Mouse (Mus musculus) lung, embryonic 16.5 days (tissue): ENCODE measurements at regions not wholly inside any gene's neighbourhood (a gene's known extent, or its start where the extent isn't known, plus 50 kb on each side); places are given as distances from the start of the nearest gene placed in this dataset.

Source experiments
- ATAC-seq: fragments of 200-750 bp; cut with Nextera tagmentation; 2 replicates; pipeline ENCODE4 v1.8.0; 2017; ENCODE audit warnings: low read depth, mild to moderate bottlenecking, moderate library complexity
- H3K27ac ChIP-seq: fragments of 300-500 bp; sonication (generic); 2 replicates; pipeline ENCODE4 v1.5.1; 2014; ENCODE audit warnings: mild to moderate bottlenecking, control low read depth, low read length
- H3K27me3 ChIP-seq: fragments of 300-500 bp; sonication (generic); 2 replicates; pipeline ENCODE4 v1.6.1; 2014; ENCODE audit warnings: low read depth, low read length, mixed read lengths; ENCODE audit not compliant: control insufficient read depth, insufficient read depth
- H3K36me3 ChIP-seq: fragments of 300-500 bp; sonication (generic); 2 replicates; pipeline ENCODE4 v1.6.1; 2014; ENCODE audit warnings: low read length; ENCODE audit not compliant: control insufficient read depth, insufficient read depth
- H3K4me1 ChIP-seq: fragments of 300-500 bp; sonication (generic); replicated peaks from 2 replicates; pipeline ENCODE4 v1.6.1; 2014; ENCODE audit warnings: low read length, mixed read lengths; ENCODE audit not compliant: control insufficient read depth, insufficient read depth
- H3K4me2 ChIP-seq: fragments of 300-500 bp; sonication (generic); 2 replicates; pipeline ENCODE4 v1.6.1; 2014; ENCODE audit warnings: low read depth, low read length, control low read depth
- H3K4me3 ChIP-seq: fragments of 300-500 bp; sonication (generic); 2 replicates; pipeline ENCODE4 v1.5.1; 2014; ENCODE audit warnings: mild to moderate bottlenecking, low read length, control low read depth
- H3K9ac ChIP-seq: fragments of 300-500 bp; sonication (generic); 2 replicates; pipeline ENCODE4 v1.6.1; 2014; ENCODE audit warnings: low read length, control low read depth
- H3K9me3 ChIP-seq: fragments of 300-500 bp; sonication (generic); 2 replicates; pipeline ENCODE4 v1.6.1; 2016; ENCODE audit warnings: low read length; ENCODE audit not compliant: control insufficient read depth
- WGBS: fragments of 180-500 bp; shearing (Covaris S2); extraction: QIAGEN DNeasy Blood & Tissue Kit; methylation state at CpG from one replicate; pipeline ENCODE4 v1.1.7; 2014; 5-methylcytosine and 5-hydroxymethylcytosine counted together

- Histone ChIP-seq H3K9ac (no peak overlapping the region), H3K27me3 (no peaks in the 10 kb centered on the region), H3K36me3 (no peaks in the 10 kb centered on the region), H3K9me3 (no peaks in the 10 kb centered on the region), H3K4me3 (no peak overlapping the region), H3K4me1 (no peaks in the 10 kb centered on the region), H3K27ac (no peak overlapping the region), H3K4me2 (no peak overlapping the region)
- ATAC-seq = peak; percentile 54
- WGBS = 25% methylated on average over 7 of the region's 7 CpGs
Measured at GRCm38 (mm10) chr14:80269179-80269951, 285.5 kb downstream of the Olfm4 start.

GRCm38 (mm10) chr14:80270063-80270462 is 286.2 kb downstream of the Olfm4 start:
- Histone ChIP-seq H3K27me3 (no peaks in the 10 kb centered on the region), H3K4me2 (no peak overlapping the region), H3K27ac (no peak overlapping the region), H3K4me3 (no peak overlapping the region), H3K9me3 (no peaks in the 10 kb centered on the region), H3K9ac (no peak overlapping the region), H3K4me1 (no peaks in the 10 kb centered on the region), H3K36me3 (no peaks in the 10 kb centered on the region)
- 67% methylated on average over 13 of the region's 13 CpGs for WGBS
- ATAC-seq = no peak

DNA sequence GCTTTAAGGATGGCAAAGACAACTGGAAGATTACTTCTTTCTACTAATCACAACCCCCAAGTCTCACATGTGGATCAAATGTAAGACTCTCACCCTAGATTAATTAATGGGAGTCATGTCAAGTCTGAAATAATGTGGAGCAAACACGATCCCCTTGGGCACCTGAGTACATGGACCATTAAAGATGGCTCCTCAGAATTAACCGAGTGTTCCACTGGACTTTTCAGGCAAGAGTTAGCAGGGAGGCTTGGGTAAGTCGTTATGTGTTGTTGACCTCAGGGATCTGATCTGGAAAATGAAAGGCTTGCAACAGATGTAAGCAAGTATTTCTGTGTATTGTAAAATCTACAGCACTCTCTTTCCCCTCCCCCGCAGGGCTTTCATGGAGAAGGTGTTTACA is 296.3 kb downstream of the Olfm4 start:
- H3K9me3 ChIP-seq = no peaks in the 10 kb centered on the region
- H3K27ac ChIP-seq = no peak overlapping the region
- WGBS = 56% methylated on average over 4 of the region's 4 CpGs
- ATAC-seq = no peak
- H3K4me3 ChIP-seq = no peak overlapping the region
- no peak overlapping the region for H3K4me2 ChIP-seq
- no peaks in the 10 kb centered on the region for H3K27me3 ChIP-seq
- H3K36me3 ChIP-seq = no peaks in the 10 kb centered on the region
- H3K4me1 ChIP-seq = no peaks in the 10 kb centered on the region
- H3K9ac ChIP-seq = no peak overlapping the region

DNA sequence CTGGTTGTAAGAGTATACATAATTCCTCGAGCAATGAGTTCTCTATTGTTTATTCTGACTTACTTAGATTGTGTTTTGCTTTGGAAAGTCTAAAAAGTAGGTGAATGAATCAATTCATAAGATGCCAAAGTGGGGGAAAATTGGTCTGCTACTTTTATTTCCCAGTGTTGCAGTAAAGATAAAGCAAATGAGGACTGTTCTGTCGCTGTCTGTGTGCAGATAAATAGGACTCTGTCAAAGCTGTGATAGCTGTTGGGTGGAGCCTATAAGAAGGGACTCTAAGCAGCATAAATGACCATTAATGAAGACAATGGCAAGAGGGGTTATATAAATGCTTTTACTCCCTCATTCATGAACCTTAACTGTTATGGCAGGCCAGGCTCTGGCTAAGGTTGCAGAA is 299.8 kb downstream of the Olfm4 start:
- H3K27me3 ChIP-seq = no peaks in the 10 kb centered on the region

GRCm38 (mm10) chr14:80291360-80291759 is 307.5 kb downstream of the Olfm4 start:
- Histone ChIP-seq H3K27ac (no peak overlapping the region), H3K4me3 (no peak overlapping the region), H3K27me3 (no peaks in the 10 kb centered on the region), H3K4me2 (no peak overlapping the region), H3K36me3 (no peaks in the 10 kb centered on the region), H3K4me1 (no peaks in the 10 kb centered on the region), H3K9ac (no peak overlapping the region), H3K9me3 (no peaks in the 10 kb centered on the region)
- ATAC-seq = no peak
- 73% methylated on average over 4 of the region's 4 CpGs for WGBS

More for the DNA sequence above, 299.8 kb downstream of the Olfm4 start:
- Histone ChIP-seq H3K36me3 (no peaks in the 10 kb centered on the region), H3K4me3 (no peak overlapping the region), H3K4me2 (no peak overlapping the region), H3K27ac (no peak overlapping the region), H3K9ac (no peak overlapping the region), H3K9me3 (no peaks in the 10 kb centered on the region), H3K4me1 (no peaks in the 10 kb centered on the region)
- no peak for ATAC-seq
- 47% methylated on average over 2 of the region's 2 CpGs for WGBS

- no peaks in the 10 kb centered on the region for H3K4me1 ChIP-seq
- H3K4me3 ChIP-seq = no peak overlapping the region
- 83% methylated on average over 4 of the region's 4 CpGs for WGBS
- H3K9me3 ChIP-seq = no peaks in the 10 kb centered on the region
- ATAC-seq = no peak
- H3K27ac ChIP-seq = no peak overlapping the region
- H3K36me3 ChIP-seq = no peaks in the 10 kb centered on the region
- no peaks in the 10 kb centered on the region for H3K27me3 ChIP-seq
- no peak overlapping the region for H3K4me2 ChIP-seq
- no peak overlapping the region for H3K9ac ChIP-seq
Measured at GRCm38 (mm10) chr14:80293378-80293777, 309.5 kb downstream of the Olfm4 start.

DNA sequence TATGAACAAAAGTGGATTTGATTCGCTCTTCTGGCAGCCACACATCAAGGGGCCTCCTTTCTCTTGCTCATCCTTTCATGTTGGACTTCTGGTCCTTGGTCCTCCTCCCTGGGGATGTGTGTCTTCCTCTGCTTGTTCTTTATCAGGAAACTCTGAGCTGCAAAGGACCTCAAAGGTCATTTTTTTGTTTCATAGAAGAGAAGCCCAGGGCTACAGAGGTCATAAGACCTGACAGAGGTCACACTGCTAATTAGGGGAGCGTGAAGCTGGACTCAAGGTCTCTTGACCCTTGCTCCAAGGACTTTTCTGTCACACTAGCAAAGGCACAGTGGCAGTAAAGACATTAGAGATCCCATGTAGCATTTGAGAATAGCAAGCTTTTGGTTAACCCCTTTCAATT is 345.8 kb downstream of the Olfm4 start:
- Histone ChIP-seq H3K27me3 (no peaks in the 10 kb centered on the region), H3K4me2 (no peak overlapping the region), H3K27ac (no peak overlapping the region), H3K9ac (no peak overlapping the region), H3K4me3 (no peak overlapping the region), H3K4me1 (no peaks in the 10 kb centered on the region), H3K9me3 (no peaks in the 10 kb centered on the region), H3K36me3 (no peaks in the 10 kb centered on the region)
- no peak for ATAC-seq
- WGBS = 58% methylated on average over 2 of the region's 2 CpGs

- no peak for ATAC-seq
- H3K27me3 ChIP-seq = no peaks in the 10 kb centered on the region
Measured at GRCm38 (mm10) chr14:80362024-80362622, 378.2 kb downstream of the Olfm4 start.

DNA sequence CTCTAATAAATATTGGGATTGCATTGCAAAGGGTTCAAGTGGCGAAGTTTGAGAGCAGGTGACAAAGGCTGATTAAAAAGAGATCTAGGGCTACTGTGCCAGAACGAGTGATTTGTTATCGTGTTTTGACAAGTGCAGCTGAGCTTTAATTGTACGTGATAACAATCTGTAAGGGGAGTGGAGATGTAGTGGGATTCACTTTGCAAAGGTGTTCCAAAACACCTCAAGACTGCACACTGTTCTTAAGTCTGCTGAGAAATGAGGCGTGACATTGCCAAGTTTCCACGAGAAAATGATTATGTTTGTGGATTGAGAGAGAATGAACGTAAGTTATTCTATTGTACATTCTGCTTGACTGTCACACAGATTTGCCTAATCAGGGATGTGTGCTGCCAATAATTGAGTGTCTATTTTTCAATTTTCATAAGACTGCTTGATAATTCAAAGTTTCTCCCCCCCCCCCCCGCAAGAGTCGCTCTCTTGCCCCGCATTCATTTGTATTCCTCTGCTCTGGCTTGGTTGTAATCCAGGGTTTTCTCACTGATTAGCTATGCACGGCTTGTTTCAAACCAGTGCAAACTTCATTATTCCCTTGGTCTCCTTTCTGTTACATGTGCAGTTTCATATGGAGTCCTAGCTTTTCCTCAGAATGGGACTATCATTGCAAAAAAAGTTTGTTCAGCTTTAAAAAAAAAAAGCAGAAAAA is 385.7 kb downstream of the Olfm4 start:
- no peaks in the 10 kb centered on the region for H3K27me3 ChIP-seq
- no peaks in the 10 kb centered on the region for H3K36me3 ChIP-seq
- ATAC-seq = no peak
- whole genome bisulfite sequencing = 61% methylated on average over 10 of the region's 11 CpGs
- no peak overlapping the region for H3K4me3 ChIP-seq
- no peak overlapping the region for H3K9ac ChIP-seq
- H3K27ac ChIP-seq = no peak overlapping the region
- H3K4me2 ChIP-seq = no peak overlapping the region
- no peaks in the 10 kb centered on the region for H3K4me1 ChIP-seq
- no peaks in the 10 kb centered on the region for H3K9me3 ChIP-seq

More at GRCm38 (mm10) chr14:80362024-80362622, 378.2 kb downstream of the Olfm4 start:
- Histone ChIP-seq H3K36me3 (no peaks in the 10 kb centered on the region), H3K4me2 (no peak overlapping the region), H3K9me3 (no peaks in the 10 kb centered on the region), H3K9ac (no peak overlapping the region), H3K27ac (no peak overlapping the region), H3K4me3 (no peak overlapping the region), H3K4me1 (no peaks in the 10 kb centered on the region)
